Mouse (Mus musculus) limb, embryonic 12.5 days (tissue): ENCODE results near the gene Fcnb. TPM values are rescaled to one million over a fixed set of nuclear protein-coding genes. Genes with fewer than 3 reads are reported as not detected.
A peak's percentile ranks its signal among the peaks of the same experiment; 100 is the strongest.

Experiments used
- ATAC-seq: fragments of 200-750 bp; cut with Nextera tagmentation; 2 replicates; pipeline ENCODE4 v1.8.0; 2017; ENCODE audit warnings: low read depth, moderate TSS enrichment; ENCODE audit not compliant: insufficient number of reproducible peaks, insufficient read depth, low FRiP score, low TSS enrichment
- H3K27ac ChIP-seq: fragments of 300-500 bp; sonication (generic); 2 replicates; pipeline ENCODE4 v1.5.1; 2016; ENCODE audit warnings: mild to moderate bottlenecking, moderate library complexity
- H3K27me3 ChIP-seq: fragments of 300-500 bp; sonication (generic); 2 replicates; pipeline ENCODE4 v1.6.1; 2016; ENCODE audit warnings: mild to moderate bottlenecking, moderate library complexity
- H3K36me3 ChIP-seq: fragments of 300-500 bp; sonication (generic); 2 replicates; pipeline ENCODE4 v1.6.1; 2016; ENCODE audit warnings: mild to moderate bottlenecking, moderate library complexity
- H3K4me1 ChIP-seq: fragments of 300-500 bp; sonication (generic); replicated peaks from 2 replicates; pipeline ENCODE4 v1.6.1; 2016
- H3K4me2 ChIP-seq: fragments of 300-500 bp; sonication (generic); 2 replicates; pipeline ENCODE4 v1.6.1; 2016; ENCODE audit warnings: mild to moderate bottlenecking, moderate library complexity
- H3K4me3 ChIP-seq: fragments of 300-500 bp; sonication (generic); replicated peaks from 2 replicates; pipeline ENCODE4 v1.5.1; 2016; ENCODE audit warnings: mild to moderate bottlenecking
- H3K9ac ChIP-seq: fragments of 300-500 bp; sonication (generic); replicated peaks from 2 replicates; pipeline ENCODE4 v1.6.1; 2016; ENCODE audit warnings: mild to moderate bottlenecking, moderate library complexity
- H3K9me3 ChIP-seq: fragments of 300-500 bp; sonication (generic); 2 replicates; pipeline ENCODE4 v1.6.1; 2016; ENCODE audit warnings: mild to moderate bottlenecking, moderate library complexity
- WGBS: fragments of 180-500 bp; shearing (Covaris S2); methylation state at CpG from one replicate; pipeline ENCODE4 v1.1.7; 2016; 5-methylcytosine and 5-hydroxymethylcytosine counted together
- polyA plus RNA-seq: library from polyadenylated mRNA; unstranded; fragments of >200 nt; fragmentation: Nextera tagmentation; extraction: Ambion mirVana; gene quantifications from 2 replicates; pipeline ENCODE4 v1.2.1, GENCODE M21; 2016

Gene Fcnb
- polyA plus RNA-seq, 1 experiment from 2014 or later, result not detected

GRCm38 (mm10) chr2:28044920-28045598 is 39.6 kb downstream of the Fcnb start:
- ATAC-seq, result no peak
- no peak overlapping the region for H3K4me2 ChIP-seq

GRCm38 (mm10) chr2:28040466-28040865 is 44.2 kb downstream of the Fcnb start:
- Histone ChIP-seq H3K27me3 (no peaks in the 10 kb centered on the region), H3K4me3 (no peak overlapping the region), H3K9me3 (0 out of 2 replicates have a peak, but pooled peaks cover 5% of the 10 kb centered on the region), H3K4me2 (no peak overlapping the region), H3K27ac (no peak overlapping the region), H3K4me1 (0 out of 2 replicates have a peak, but pooled peaks cover 5% of the 10 kb centered on the region), H3K36me3 (peaks cover 41% of the 10 kb centered on the region), H3K9ac (no peak overlapping the region)
- no peak for ATAC-seq
- 94% methylated on average over 1 of the region's 1 CpGs for WGBS

More at GRCm38 (mm10) chr2:28044920-28045598, 39.6 kb downstream of the Fcnb start:
- H3K27me3 ChIP-seq, result no peaks in the 10 kb centered on the region
- H3K4me1 ChIP-seq, result peaks cover 6% of the 10 kb centered on the region
- no peak overlapping the region for H3K27ac ChIP-seq
- no peak overlapping the region for H3K4me3 ChIP-seq
- WGBS, result 84% methylated on average over 9 of the region's 9 CpGs
- no peaks in the 10 kb centered on the region for H3K36me3 ChIP-seq
- no peak overlapping the region for H3K9ac ChIP-seq
- 0 out of 2 replicates have a peak, but pooled peaks cover 5% of the 10 kb centered on the region for H3K9me3 ChIP-seq

- 89% methylated on average over 10 of the region's 10 CpGs for WGBS
- Histone ChIP-seq H3K27ac (no peak overlapping the region), H3K4me3 (no peak overlapping the region), H3K27me3 (no peaks in the 10 kb centered on the region), H3K4me2 (no peak overlapping the region), H3K9me3 (0 out of 2 replicates have a peak, but pooled peaks cover 5% of the 10 kb centered on the region), H3K36me3 (peaks cover 47% of the 10 kb centered on the region), H3K4me1 (0 out of 2 replicates have a peak, but pooled peaks cover 5% of the 10 kb centered on the region), H3K9ac (no peak overlapping the region)
- ATAC-seq, result no peak
Measured at GRCm38 (mm10) chr2:28039647-28040325, 44.9 kb downstream of the Fcnb start.

GRCm38 (mm10) chr2:28038391-28039096 is 46.1 kb downstream of the Fcnb start:
- H3K27ac ChIP-seq, result 0 out of 2 replicates have a peak overlapping the region, but pooled peaks have one; percentile 29
- H3K4me3 ChIP-seq, result no peak overlapping the region
- no peak overlapping the region for H3K4me2 ChIP-seq
- H3K36me3 ChIP-seq, result peaks cover 59% of the 10 kb centered on the region
- ATAC-seq, result no peak
- H3K9ac ChIP-seq, result no peak overlapping the region
- peaks cover 10% of the 10 kb centered on the region; the same call in 1 of the 2 replicates for H3K4me1 ChIP-seq
- no peaks in the 10 kb centered on the region for H3K27me3 ChIP-seq
- WGBS, result 85% methylated on average over 14 of the region's 14 CpGs
- 0 out of 2 replicates have a peak, but pooled peaks cover 5% of the 10 kb centered on the region for H3K9me3 ChIP-seq

- 0 out of 2 replicates have a peak, but pooled peaks cover 3% of the 10 kb centered on the region for H3K9me3 ChIP-seq
- ATAC-seq, result no peak
- H3K27ac ChIP-seq, result no peak overlapping the region
- 82% methylated on average over 12 of the region's 12 CpGs for WGBS
- H3K27me3 ChIP-seq, result no peaks in the 10 kb centered on the region
- no peak overlapping the region for H3K4me3 ChIP-seq
- no peak overlapping the region for H3K4me2 ChIP-seq
- H3K36me3 ChIP-seq, result peaks cover 67% of the 10 kb centered on the region
- no peak overlapping the region for H3K9ac ChIP-seq
- peaks cover 10% of the 10 kb centered on the region; the same call in 1 of the 2 replicates for H3K4me1 ChIP-seq
Measured at GRCm38 (mm10) chr2:28037505-28038390, 46.9 kb downstream of the Fcnb start.

GRCm38 (mm10) chr2:28036788-28037187 is 47.9 kb downstream of the Fcnb start:
- peaks cover 77% of the 10 kb centered on the region for H3K36me3 ChIP-seq
- ATAC-seq, result no peak

GRCm38 (mm10) chr2:28034011-28034710 is 50.5 kb downstream of the Fcnb start:
- ATAC-seq, result no peak
- Histone ChIP-seq H3K9me3 (no peaks in the 10 kb centered on the region), H3K4me2 (no peak overlapping the region), H3K9ac (no peak overlapping the region), H3K27ac (no peak overlapping the region), H3K36me3 (peaks cover 95% of the 10 kb centered on the region), H3K27me3 (no peaks in the 10 kb centered on the region), H3K4me1 (peaks cover 10% of the 10 kb centered on the region; the same call in 1 of the 2 replicates), H3K4me3 (no peak overlapping the region)
- WGBS, result 78% methylated on average over 13 of the region's 13 CpGs

More at GRCm38 (mm10) chr2:28036788-28037187, 47.9 kb downstream of the Fcnb start:
- no peak overlapping the region for H3K4me2 ChIP-seq
- peaks cover 10% of the 10 kb centered on the region; the same call in 1 of the 2 replicates for H3K4me1 ChIP-seq
- no peaks in the 10 kb centered on the region for H3K27me3 ChIP-seq
- WGBS, result 89% methylated on average over 13 of the region's 13 CpGs
- no peak overlapping the region for H3K9ac ChIP-seq
- H3K9me3 ChIP-seq, result no peaks in the 10 kb centered on the region
- H3K4me3 ChIP-seq, result no peak overlapping the region
- no peak overlapping the region for H3K27ac ChIP-seq

- Histone ChIP-seq H3K9me3 (no peaks in the 10 kb centered on the region), H3K4me1 (peaks cover 7% of the 10 kb centered on the region; the same call in 1 of the 2 replicates), H3K27ac (no peak overlapping the region), H3K36me3 (peaks cover 98% of the 10 kb centered on the region), H3K27me3 (no peaks in the 10 kb centered on the region), H3K9ac (no peak overlapping the region), H3K4me2 (no peak overlapping the region), H3K4me3 (no peak overlapping the region)
- WGBS, result 92% methylated on average over 11 of the region's 11 CpGs
- ATAC-seq, result no peak
Measured at GRCm38 (mm10) chr2:28032469-28032868, 52.2 kb downstream of the Fcnb start.

GRCm38 (mm10) chr2:28031860-28032259 is 52.8 kb downstream of the Fcnb start:
- ATAC-seq, result no peak
- peaks cover 98% of the 10 kb centered on the region for H3K36me3 ChIP-seq
- peaks cover 5% of the 10 kb centered on the region; the same call in 1 of the 2 replicates for H3K4me1 ChIP-seq
- H3K9ac ChIP-seq, result no peak overlapping the region
- no peak overlapping the region for H3K4me3 ChIP-seq
- H3K9me3 ChIP-seq, result no peaks in the 10 kb centered on the region
- H3K4me2 ChIP-seq, result no peak overlapping the region
- H3K27ac ChIP-seq, result no peak overlapping the region
- WGBS, result 93% methylated on average over 7 of the region's 9 CpGs
- no peaks in the 10 kb centered on the region for H3K27me3 ChIP-seq
